Mouse (Mus musculus) thymus, postnatal 36 days (tissue): ENCODE measurements around the gene Cdkn2aipnl.

ENCODE experiments used
- DNase-seq, 2 experiments: peaks; one replicate each; pipeline ENCODE4 v3.0.0; 2022; ENCODE audit warnings: mixed read lengths in 2 of 2

Gene Cdkn2aipnl

DNA sequence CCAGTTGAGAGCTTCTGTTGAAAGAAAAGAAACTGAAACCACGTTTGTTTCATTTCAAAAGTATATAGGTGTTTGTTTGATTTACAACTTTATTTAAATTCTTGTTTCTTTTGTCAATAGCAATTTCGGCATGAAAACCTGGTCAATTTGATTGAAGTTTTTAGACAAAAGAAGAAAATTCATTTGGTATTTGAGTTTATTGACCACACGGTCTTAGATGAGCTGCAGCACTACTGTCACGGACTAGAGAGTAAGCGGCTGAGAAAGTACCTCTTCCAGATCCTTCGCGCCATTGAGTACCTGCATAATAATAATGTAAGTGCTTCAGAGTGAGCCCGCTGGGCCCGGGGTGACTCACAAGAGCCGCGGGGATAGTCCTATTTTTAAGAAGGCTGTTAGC lies 43.5 kb downstream of the Cdkn2aipnl start:
- DNase-seq: no peak

DNA sequence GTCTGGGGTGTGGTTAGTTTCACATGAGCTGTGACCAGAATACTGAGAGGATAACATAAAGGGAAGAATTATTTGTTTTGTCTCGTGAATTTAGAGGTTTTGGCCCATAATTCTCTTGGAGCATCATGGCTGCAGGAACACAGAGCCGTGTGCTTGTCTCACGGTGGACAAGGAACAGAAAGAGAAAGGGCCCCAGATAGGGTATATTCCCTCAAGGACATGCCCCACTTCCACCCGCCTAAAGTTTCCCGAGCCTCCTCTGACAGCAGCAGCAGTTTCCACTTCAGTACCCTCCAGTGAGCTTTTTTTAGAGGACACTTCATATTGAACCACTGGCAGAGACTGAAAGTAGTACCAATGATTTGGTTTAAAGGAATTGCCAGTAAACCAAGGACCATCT lies 44.1 kb downstream of the Cdkn2aipnl start:
- no peak for DNase-seq

DNA sequence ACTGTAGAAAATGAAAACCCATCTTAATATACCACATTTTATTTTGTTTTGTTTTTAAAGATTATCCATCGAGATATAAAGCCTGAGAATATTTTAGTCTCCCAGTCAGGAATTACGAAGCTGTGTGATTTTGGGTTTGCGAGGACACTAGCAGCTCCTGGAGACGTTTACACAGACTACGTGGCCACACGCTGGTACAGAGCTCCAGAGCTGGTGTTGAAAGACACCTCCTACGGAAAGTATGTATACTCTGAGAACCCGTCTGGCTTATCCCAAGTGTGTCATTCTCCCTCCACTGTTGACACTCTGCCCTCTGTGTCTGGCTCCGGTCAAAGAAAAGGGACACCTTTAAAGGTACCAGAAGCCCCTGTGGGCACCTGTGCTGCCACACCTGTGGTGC lies 50.8 kb downstream of the Cdkn2aipnl start:
- no peak for DNase-seq
